Mouse (Mus musculus) bone marrow macrophage, adult 2 months (primary cell): Measurements from ENCODE around the gene Arpc2.

Source experiments
- CTCF ChIP-seq: IDR thresholded peaks from 2 replicates; pipeline ENCODE4 v1.5.1; 2012; ENCODE audit warnings: low read depth, mild to moderate bottlenecking, low read length, moderate library complexity
- POLR2A ChIP-seq: IDR thresholded peaks from 2 replicates; pipeline ENCODE4 v1.6.1; 2012; ENCODE audit warnings: mild to moderate bottlenecking, low read depth, low read length, borderline replicate concordance

GRCm38 (mm10) chr1:74268750-74269149 is 32.9 kb downstream of the Arpc2 start:
- no peak for TF ChIP-seq POLR2A
- TF ChIP-seq CTCF = no peak
